In the genomic region with DNA sequence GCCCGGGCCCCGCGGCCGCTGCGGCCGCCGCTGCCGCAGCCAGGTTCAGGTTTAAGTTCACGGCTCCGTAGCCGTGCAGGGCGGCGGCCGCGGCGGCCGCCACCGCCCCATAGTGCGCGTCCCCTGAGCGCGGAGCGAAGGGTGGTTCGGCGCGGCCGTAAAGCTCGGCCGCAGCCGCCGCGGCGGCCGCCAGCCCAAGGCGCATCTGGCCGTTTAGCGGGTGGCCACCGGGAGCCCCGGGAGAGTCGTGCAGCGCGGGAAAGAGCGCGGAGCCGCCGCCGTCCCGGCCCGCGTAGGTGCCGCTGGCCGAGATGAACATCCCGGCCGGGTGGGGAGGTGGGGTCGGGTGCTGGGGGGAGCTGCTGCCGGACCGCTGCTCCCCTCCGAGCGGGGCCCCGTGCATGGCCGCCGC, we compare ENCODE assay signal across 9 mouse cellular contexts. TPM values are rescaled to one million over a fixed set of nuclear protein-coding genes. Genes with fewer than 3 reads are reported as not detected.
DNase-seq lines count a peak whose midpoint lies in the region; ATAC-seq and TF ChIP-seq lines count a peak whose summit lies in the region.
"Had no signal": no experiment of that assay in that cellular context is flagged by ENCODE, and none has a peak within 500 bp of the region (broad histone marks: within the 10 kb centered on the region; RNA-seq: fewer than 3 reads in every experiment).

No protein-coding gene starts in this region.

- H3K27me3 ChIP-seq in E14TG2a.4 (ENCODE audit: insufficient read depth, low read length): peaks cover 5% of the 10 kb centered on the region; the same call in 1 of the 2 replicates
- peaks cover 94% of the 10 kb centered on the region for H3K27me3 ChIP-seq in liver, embryonic 15.5 days

- no peak for ATAC-seq in liver, embryonic 15.5 days (ENCODE audit: insufficient read depth)
- ATAC-seq in frontal cortex, adult (ENCODE audit: low TSS enrichment): no peak; the same call in 1 of the 2 replicates

- H3K4me1 ChIP-seq in E14TG2a.4 (replicated peaks; ENCODE audit: low read depth, low read length): peaks cover 68% of the 10 kb centered on the region
- H3K4me1 ChIP-seq in liver, embryonic 15.5 days (replicated peaks): peaks cover 14% of the 10 kb centered on the region

- no peak overlapping the region for H3K27ac ChIP-seq in liver, embryonic 15.5 days (replicated peaks)

- under 1% methylated on average over 60 of the region's 62 CpGs for WGBS in liver, embryonic 15.5 days (ENCODE audit: insufficient replicate concordance)

- peak; percentile 82 for DNase-seq in heart, adult 11 months
- no peak for DNase-seq in heart, adult 9 months (ENCODE audit: low spot score in 2 of 2)
- peak; percentile 35 for DNase-seq in forelimb bud, embryonic 11.5 days (ENCODE audit: low read depth, low spot score)
- DNase-seq in ovary, postnatal 10 days (ENCODE audit: low spot score): no peak
- no peak for DNase-seq in adrenal gland, postnatal 14 days

- peak overlapping the region; percentile 92 for H3K4me3 ChIP-seq in E14TG2a.4 (replicated peaks; ENCODE audit: low read length)
- peak overlapping the region; percentile 49 for H3K4me3 ChIP-seq in liver, embryonic 15.5 days (replicated peaks)

- TF ChIP-seq CTCF in E14TG2a.4 (conservative IDR thresholded peaks at IDR 0.05; ENCODE audit: low read length): no peak

- H3K9me3 ChIP-seq in E14TG2a.4 (ENCODE audit: low read length): no peaks in the 10 kb centered on the region
- no peaks in the 10 kb centered on the region for H3K9me3 ChIP-seq in liver, embryonic 15.5 days (replicated peaks)

- H3K36me3 ChIP-seq in E14TG2a.4 (ENCODE audit: insufficient read depth, low read length): peaks cover 38% of the 10 kb centered on the region
- no peaks in the 10 kb centered on the region for H3K36me3 ChIP-seq in liver, embryonic 15.5 days (replicated peaks)

- H3K4me2 ChIP-seq in liver, embryonic 15.5 days: peak overlapping the region; percentile 74

- H3K9ac ChIP-seq in liver, embryonic 15.5 days: no peak overlapping the region

RNA-seq across cellular contexts. Expression of gene Zic5, which starts 1.1 kb away (rescaled TPM):
- polyA plus RNA-seq in liver, embryonic 15.5 days (2015; fragmentation: Nextera tagmentation; extraction: Ambion mirVana): not detected in 2 replicates
- total RNA-seq in adrenal gland, postnatal 14 days (2021): 0.11 TPM in 1 of 2 replicates, not detected in the other
- total RNA-seq: heart, adult 18-20 months had no signal

RNA-seq across cellular contexts. Expression of gene Zic2, which starts 10.9 kb away (rescaled TPM):
- not detected in 2 replicates for polyA plus RNA-seq in liver, embryonic 15.5 days (2015; fragmentation: Nextera tagmentation; extraction: Ambion mirVana)
- total RNA-seq in adrenal gland, postnatal 14 days (2021): 0.64 TPM in 1 of 2 replicates, not detected in the other
- total RNA-seq: heart, adult 18-20 months had no signal

RNA-seq across cellular contexts. Expression of gene Gm5089, which starts 13.4 kb away (rescaled TPM):
- polyA plus RNA-seq in liver, embryonic 15.5 days (2015; fragmentation: Nextera tagmentation; extraction: Ambion mirVana): not detected in 2 replicates
- not detected in 2 replicates for total RNA-seq in adrenal gland, postnatal 14 days (2021)
- total RNA-seq: heart, adult 18-20 months had no signal

RNA-seq across cellular contexts. Expression of gene Gm10837, which starts 26.0 kb away (rescaled TPM):
- not detected in 2 replicates for polyA plus RNA-seq in liver, embryonic 15.5 days (2015; fragmentation: Nextera tagmentation; extraction: Ambion mirVana)
- total RNA-seq in adrenal gland, postnatal 14 days (2021): not detected in 2 replicates
- total RNA-seq: heart, adult 18-20 months had no signal

Comparison
In these comparisons a context has a peak if more than half of its experiments do, and no peak if none do; other contexts are left out.
1. DNase-seq: peak in heart, adult 11 months (single experiment) and forelimb bud, embryonic 11.5 days (single experiment); none in heart, adult 9 months (0 of 2), ovary, postnatal 10 days (single experiment) and adrenal gland, postnatal 14 days (single experiment).